Mouse (Mus musculus) B cell, adult 2 months (primary cell): Measurements from ENCODE around the gene Zfp663.

Source experiments
- DNase-seq, 2 experiments: peaks; one replicate each; pipeline ENCODE4 v3.0.0; 2022

Zfp663 gene

DNA sequence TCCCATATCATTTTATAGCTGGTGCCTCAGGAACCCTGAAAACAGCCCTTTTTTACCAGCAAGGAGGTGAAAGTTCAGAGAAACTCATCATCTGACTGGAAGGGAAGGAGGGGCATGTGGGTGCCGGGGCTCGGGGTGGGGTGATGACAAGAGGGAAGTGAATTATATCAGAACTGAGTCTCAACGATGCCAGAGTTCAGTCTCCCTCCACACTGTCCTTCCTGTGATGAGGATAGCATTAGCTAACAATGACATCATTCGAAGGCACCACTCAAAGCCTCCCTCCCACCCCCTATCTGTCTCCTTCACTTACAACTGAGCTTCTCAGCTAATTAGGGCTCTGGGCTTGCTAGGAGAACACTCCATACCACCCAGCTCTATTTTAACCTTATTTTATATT, 49.0 kb downstream of the Zfp663 start:
- DNase-seq: no peak

DNA sequence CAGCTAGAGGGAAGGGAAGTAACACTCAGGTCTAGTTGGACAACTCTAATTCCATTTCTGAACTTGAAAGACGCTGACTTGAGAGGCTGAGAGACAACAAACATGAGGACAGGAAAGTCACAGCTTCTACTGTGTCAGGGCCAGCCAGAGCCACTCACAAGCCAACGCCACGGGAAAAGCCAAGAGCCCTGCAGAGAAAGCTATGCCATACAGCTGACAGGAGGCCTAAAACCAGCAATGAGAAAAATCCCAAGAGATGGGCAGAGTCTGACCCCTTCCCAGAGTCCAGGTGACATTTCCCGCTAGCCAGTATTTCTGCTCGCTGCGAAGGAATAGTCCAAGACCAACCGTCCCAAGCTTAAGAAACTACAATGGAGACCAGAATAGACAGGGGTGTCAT, 49.6 kb downstream of the Zfp663 start:
- DNase-seq: no peak

DNA sequence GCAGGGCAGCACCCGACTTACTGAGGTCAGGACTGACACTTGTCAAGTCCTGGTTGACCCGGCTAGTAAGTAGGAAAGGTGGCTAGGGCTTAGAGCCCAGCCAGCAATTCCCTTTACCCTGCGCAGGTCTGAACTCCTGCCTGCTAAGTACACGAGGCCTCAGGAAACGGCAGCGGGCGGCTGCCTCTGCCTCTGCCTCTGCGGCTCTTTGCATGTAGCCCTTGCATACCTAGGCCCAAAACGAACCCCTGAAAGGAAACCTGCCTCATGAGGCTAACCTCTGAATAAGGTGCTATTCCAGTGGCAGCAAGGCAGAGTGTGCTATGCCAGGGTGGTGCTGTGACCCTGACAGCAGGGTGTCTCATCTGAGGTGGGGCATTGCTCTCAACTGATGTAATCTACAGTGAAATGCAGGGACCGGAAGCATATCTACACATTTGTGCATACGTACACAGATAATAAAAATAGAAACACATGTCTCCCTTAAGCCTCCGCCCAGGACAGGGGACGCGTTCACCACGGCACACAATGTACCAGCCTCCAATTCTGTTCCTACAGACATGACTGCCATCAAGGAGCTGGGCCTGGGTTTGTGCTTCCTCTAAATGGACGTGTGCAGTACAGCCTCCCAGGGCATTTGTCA, 50.8 kb downstream of the Zfp663 start:
- DNase-seq: no peak

DNA sequence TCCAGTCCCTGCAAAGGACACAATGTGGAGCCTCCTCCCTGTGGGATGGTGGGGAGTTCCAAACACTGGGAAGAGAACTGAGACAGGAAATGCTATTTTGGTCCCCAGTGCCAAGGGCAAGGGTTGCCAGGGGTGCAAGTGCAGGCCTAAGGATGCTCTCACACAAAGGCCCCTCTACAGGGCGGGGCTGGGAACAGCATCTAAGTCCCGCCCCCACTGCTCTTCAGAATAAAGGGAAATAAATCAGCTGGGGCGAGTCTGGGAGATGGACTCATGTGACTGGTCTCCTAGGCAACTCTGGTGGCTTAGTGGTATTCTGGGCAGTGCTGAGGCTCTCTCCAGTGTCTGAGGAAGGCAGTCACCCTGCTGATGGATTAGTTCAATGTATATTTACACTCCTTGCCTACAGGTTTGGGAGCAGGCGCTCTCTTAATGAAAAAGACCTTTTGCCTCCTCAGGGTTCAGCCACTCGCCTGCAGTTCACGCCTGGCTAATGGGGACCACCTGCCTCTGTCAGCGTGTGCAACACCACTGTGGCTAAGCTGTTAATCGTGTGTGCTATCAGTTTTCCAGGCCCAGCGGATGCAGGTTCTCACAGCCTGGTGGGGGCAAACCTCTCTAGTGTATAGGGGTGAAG, 51.6 kb downstream of the Zfp663 start:
- no peak for DNase-seq

DNA sequence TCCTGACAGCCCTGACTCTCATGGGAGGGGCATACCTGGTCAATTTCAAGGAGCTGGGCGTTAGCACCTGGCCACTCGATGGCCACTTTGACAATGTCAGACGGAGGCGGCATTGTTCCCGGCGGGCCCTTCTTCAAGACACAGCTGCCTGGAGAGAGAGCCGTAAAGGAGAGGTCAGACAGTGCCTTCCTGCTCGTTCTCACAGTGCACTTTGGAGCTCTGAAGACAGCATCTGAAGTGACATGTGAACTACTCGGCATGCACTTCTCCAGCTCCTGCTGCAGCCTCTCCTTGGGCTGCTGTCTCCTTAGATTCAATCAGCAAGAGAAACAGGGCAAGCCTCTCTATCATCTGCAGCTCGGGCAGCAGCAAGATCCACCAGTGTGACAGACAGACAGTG, 52.3 kb downstream of the Zfp663 start:
- no peak for DNase-seq

DNA sequence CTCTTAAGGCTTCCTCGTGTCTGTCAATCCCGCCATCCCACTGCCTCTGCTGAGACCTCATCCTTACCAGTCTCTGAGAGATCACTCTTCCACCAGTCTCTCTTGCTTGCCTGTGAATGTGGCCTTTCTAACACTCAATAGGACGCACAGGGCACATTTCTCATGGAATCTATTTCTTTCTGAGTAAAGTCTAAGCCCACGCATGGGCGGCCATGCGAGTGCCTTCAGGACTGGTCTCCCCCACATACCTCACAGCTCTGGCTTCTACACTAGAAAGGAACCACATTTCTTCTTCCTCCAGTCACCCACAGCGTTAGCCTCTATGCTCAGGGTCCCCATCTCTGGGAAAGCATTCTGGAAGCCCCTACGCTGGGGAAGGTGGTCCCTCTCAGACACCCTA, 54.3 kb downstream of the Zfp663 start:
- no peak for DNase-seq

- DNase-seq: no peak
These were observed 56.1 kb downstream of the Zfp663 start for GRCm38 (mm10) chr2:165312381-165312780.

- DNase-seq: no peak
These were observed 57.0 kb downstream of the Zfp663 start for GRCm38 (mm10) chr2:165311577-165311976.

DNA sequence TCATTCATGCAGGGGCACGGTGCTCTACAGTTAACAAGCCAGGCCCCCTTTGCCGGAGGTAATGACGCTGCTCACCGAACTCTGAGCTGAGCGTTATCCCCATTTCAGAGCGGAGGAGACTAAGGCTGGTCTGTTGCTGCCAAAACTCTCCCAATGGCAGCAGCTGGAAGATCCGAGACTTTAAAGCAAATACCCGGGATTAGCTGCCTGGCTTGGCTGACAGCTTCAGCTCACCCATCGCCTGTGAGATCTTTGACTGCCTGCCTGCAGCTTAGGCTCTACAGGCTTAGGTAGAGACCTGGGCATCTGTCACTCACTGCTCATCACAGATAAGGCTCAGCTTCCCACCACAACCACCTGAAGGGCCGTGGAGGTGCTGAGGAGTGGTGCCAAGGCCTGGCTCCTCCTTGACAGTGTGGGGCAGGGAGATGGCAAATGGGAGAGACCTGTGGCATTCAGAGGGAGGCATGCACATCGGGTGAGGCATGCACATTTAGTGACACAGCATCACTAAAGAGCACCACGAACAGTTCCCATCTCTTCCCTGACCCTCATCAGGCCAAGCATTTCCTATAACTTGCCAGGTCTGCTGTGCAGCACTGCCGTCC, 57.6 kb downstream of the Zfp663 start:
- no peak for DNase-seq

- no peak for DNase-seq
These were observed 60.7 kb downstream of the Zfp663 start for GRCm38 (mm10) chr2:165307801-165308200.

DNA sequence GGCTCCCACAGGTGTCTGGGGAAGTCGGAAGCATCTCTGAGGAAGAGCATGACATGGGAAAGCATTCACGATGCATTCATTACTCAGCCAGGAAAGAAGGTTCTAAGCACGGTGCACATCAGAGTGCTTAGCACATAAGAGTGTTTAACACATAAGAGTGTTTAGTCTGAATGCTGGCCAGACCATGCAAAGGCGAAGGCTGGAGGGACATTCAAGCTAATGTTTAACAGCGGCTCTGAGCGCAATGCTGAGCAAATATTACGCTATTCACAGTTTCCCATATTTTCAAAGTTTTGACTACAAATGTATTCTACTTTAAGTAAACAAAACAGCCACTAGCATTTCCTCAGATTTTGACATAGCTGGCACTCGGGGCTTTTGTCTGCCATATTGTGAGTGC, 63.1 kb downstream of the Zfp663 start:
- no peak for DNase-seq

DNA sequence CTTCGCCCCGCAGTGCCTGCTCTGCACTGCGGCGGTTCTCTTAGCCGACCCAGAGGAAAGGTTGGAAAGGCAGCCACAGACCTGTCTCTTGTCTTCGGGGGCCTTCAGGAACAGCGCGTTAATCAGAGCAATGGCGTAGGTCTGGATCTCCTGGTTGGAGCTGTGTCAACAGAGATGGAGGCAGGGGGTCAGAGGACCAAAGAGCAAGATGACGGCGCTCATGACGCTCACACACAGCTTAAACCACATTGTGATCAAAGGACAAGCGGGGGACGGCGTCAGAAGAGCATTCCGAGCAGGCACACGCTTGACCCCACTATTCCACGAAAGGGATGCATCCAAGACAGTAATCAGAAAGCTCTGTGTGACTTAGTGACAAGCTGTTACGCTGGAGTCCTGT, 63.7 kb downstream of the Zfp663 start:
- no peak for DNase-seq

GRCm38 (mm10) chr2:165303354-165304012, 65.0 kb downstream of the Zfp663 start:
- no peak for DNase-seq

GRCm38 (mm10) chr2:165301409-165301808, 67.1 kb downstream of the Zfp663 start:
- DNase-seq: no peak
